Mouse (Mus musculus) spleen, adult 2 months (tissue): ENCODE measurements at regions not wholly inside any gene's neighbourhood (a gene's known extent, or its start where the extent isn't known, plus 50 kb on each side); places are given as distances from the start of the nearest gene placed in this dataset.

Source experiments
- CTCF ChIP-seq: fragments of 200-500 bp; IDR thresholded peaks from 2 replicates; pipeline ENCODE4 v1.5.1; 2011; ENCODE audit warnings: mild to moderate bottlenecking, inconsistent platforms; ENCODE audit not compliant: insufficient read depth, insufficient read length, insufficient replicate concordance; ENCODE audit errors: extremely low read depth
- POLR2A ChIP-seq: fragments of 200-500 bp; IDR thresholded peaks from 2 replicates; pipeline ENCODE4 v1.6.1; 2011; ENCODE audit warnings: low read depth, low read length, inconsistent platforms

DNA sequence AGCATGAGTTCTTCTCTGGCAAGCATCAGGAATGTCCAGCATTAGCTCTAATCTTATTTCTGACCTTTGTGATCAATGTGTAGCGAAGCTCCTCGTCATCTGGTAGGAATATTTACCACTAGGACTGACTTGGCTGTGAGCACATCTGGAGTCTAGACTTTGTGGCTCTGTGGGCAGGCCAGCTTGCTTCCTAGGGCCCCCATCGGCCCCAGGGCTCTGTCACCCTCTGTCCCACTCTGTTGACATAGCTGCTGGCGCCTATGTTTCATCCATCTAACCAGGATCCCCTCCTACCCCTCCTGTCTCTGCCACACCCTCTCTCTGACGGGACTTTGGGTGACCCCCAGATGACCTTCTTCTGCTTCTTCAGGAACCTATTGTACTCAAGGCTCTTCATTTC is 520.6 kb upstream of the Id2 start:
- TF ChIP-seq POLR2A (no peak), CTCF (no peak)
